Mouse (Mus musculus) stomach, embryonic 16.5 days (tissue): ENCODE results near the gene Phactr2. TPM values are rescaled to one million over a fixed set of nuclear protein-coding genes. Genes with fewer than 3 reads are reported as not detected.

Experiments used
- ATAC-seq: fragments of 200-750 bp; cut with Nextera tagmentation; 2 replicates; pipeline ENCODE4 v1.8.0; 2017; ENCODE audit warnings: moderate number of reproducible peaks, moderate TSS enrichment; ENCODE audit not compliant: insufficient read depth, low FRiP score
- H3K27ac ChIP-seq: fragments of 300-500 bp; sonication (generic); 2 replicates; pipeline ENCODE4 v1.5.1; 2014; ENCODE audit warnings: low read length
- H3K27me3 ChIP-seq: fragments of 300-500 bp; sonication (generic); 2 replicates; pipeline ENCODE4 v1.6.1; 2014; ENCODE audit warnings: low read length, control low read depth, mixed read lengths; ENCODE audit not compliant: control insufficient read depth, insufficient read depth
- H3K36me3 ChIP-seq: fragments of 300-500 bp; sonication (generic); 2 replicates; pipeline ENCODE4 v1.6.1; 2014; ENCODE audit warnings: low read length; ENCODE audit not compliant: control insufficient read depth, insufficient read depth
- H3K4me1 ChIP-seq: fragments of 300-500 bp; sonication (generic); 2 replicates; pipeline ENCODE4 v1.6.1; 2014; ENCODE audit warnings: low read length, control low read depth, mixed read lengths; ENCODE audit not compliant: control insufficient read depth, insufficient read depth
- H3K4me2 ChIP-seq: fragments of 300-500 bp; sonication (generic); 2 replicates; pipeline ENCODE4 v1.6.1; 2014; ENCODE audit warnings: low read depth, low read length, mixed read lengths
- H3K4me3 ChIP-seq: fragments of 300-500 bp; sonication (generic); replicated peaks from 2 replicates; pipeline ENCODE4 v1.5.1; 2014; ENCODE audit warnings: mild to moderate bottlenecking, low read length
- H3K9ac ChIP-seq: fragments of 300-500 bp; sonication (generic); 2 replicates; pipeline ENCODE4 v1.6.1; 2014; ENCODE audit warnings: low read length
- H3K9me3 ChIP-seq: fragments of 300-500 bp; sonication (generic); replicated peaks from 2 replicates; pipeline ENCODE4 v1.6.1; 2016; ENCODE audit warnings: low read length, control low read depth; ENCODE audit not compliant: control insufficient read depth
- WGBS: fragments of 180-500 bp; shearing (Covaris S2); extraction: QIAGEN DNeasy Blood & Tissue Kit; methylation state at CpG from one replicate; pipeline ENCODE4 v1.1.7; 2014; 5-methylcytosine and 5-hydroxymethylcytosine counted together
- polyA plus RNA-seq: library from polyadenylated mRNA; unstranded; fragments of >200 nt; fragmentation: Nextera tagmentation; extraction: Ambion mirVana; gene quantifications from 2 replicates; pipeline ENCODE4 v1.2.1, GENCODE M21; 2015

Gene Phactr2
- polyA plus RNA-seq, 1 experiment from 2014 or later = 26.4 TPM

DNA sequence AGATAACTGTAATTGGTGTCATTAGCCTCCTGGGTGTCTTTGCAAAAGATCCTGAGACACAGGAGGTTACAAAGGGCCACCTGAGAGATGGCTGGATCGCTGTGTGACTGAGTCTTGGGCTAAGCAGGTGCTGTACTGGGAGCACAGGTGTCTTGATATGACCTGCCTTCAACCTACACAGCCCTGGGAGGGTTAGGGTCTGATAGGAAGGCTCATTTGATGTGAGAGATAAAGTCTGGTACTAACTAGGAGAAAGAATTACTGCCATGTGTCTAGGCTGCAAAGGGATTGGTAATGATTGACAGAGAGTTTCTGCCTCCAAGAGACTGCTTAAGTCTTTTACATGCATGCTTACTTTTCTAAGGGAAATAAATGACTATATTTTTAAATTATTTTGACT lies 254.2 kb downstream of the Phactr2 start:
- H3K9ac ChIP-seq = no peak overlapping the region
- no peak overlapping the region for H3K4me3 ChIP-seq
- no peaks in the 10 kb centered on the region for H3K9me3 ChIP-seq
- ATAC-seq = no peak
- H3K4me2 ChIP-seq = no peak overlapping the region
- H3K36me3 ChIP-seq = peaks cover 8% of the 10 kb centered on the region
- H3K27ac ChIP-seq = no peak overlapping the region
- 55% methylated on average over 1 of the region's 1 CpGs for WGBS
- no peaks in the 10 kb centered on the region for H3K4me1 ChIP-seq
- H3K27me3 ChIP-seq = no peaks in the 10 kb centered on the region

DNA sequence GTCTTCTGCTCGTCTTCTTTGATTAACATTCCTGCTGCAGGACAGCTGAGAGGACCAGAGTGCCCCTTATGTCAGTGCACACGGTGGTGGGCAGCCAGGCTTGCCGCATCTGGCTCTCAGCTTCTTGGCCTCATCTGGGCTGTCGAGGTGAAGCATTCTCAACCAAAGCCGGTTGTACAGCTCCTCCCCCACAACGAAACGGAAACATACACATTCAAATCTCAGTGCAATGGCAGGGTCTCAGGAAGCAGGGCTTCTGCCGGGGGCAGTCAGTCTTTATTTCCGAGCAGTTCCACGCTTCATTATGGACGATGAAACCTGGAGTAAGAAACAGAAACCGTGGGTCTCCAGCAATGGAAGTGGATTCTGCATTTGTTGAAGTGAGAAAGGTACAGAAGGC lies 260.3 kb downstream of the Phactr2 start:
- Histone ChIP-seq H3K27ac (peak overlapping the region; percentile 40; the same call in 1 of the 2 replicates), H3K27me3 (no peaks in the 10 kb centered on the region), H3K36me3 (no peaks in the 10 kb centered on the region)

DNA sequence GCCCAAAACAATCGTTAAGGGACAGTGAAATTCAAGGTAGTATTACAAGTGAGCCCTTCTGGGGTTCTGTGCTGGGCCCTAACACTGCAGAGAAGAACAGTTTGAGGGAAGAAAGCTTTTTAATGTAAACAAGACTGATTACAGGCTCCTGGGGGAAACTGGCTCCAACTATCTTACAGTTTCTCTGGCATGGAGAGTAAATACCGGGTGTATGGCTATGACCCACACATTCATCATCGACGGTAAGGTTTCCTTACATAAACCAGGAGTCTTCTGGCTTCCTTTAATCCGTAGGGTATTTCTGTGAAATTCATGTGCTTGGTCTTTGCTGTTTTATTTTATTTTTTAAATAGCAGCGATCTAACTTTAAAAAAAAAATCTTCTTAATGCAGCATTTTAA lies 261.4 kb downstream of the Phactr2 start:
- Histone ChIP-seq H3K4me1 (peaks cover 19% of the 10 kb centered on the region; the same call in 1 of the 2 replicates), H3K36me3 (no peaks in the 10 kb centered on the region), H3K9me3 (no peaks in the 10 kb centered on the region), H3K4me3 (no peak overlapping the region), H3K9ac (no peak overlapping the region), H3K27ac (peak overlapping the region; percentile 56; the same call in 1 of the 2 replicates), H3K27me3 (no peaks in the 10 kb centered on the region), H3K4me2 (no peak overlapping the region)
- no peak for ATAC-seq
- WGBS = 45% methylated on average over 6 of the region's 6 CpGs

More for the DNA sequence above, 260.3 kb downstream of the Phactr2 start:
- Histone ChIP-seq H3K9me3 (no peaks in the 10 kb centered on the region), H3K9ac (no peak overlapping the region), H3K4me3 (no peak overlapping the region), H3K4me1 (peaks cover 16% of the 10 kb centered on the region; the same call in 1 of the 2 replicates), H3K4me2 (no peak overlapping the region)
- no peak for ATAC-seq
- 63% methylated on average over 12 of the region's 12 CpGs for whole genome bisulfite sequencing

DNA sequence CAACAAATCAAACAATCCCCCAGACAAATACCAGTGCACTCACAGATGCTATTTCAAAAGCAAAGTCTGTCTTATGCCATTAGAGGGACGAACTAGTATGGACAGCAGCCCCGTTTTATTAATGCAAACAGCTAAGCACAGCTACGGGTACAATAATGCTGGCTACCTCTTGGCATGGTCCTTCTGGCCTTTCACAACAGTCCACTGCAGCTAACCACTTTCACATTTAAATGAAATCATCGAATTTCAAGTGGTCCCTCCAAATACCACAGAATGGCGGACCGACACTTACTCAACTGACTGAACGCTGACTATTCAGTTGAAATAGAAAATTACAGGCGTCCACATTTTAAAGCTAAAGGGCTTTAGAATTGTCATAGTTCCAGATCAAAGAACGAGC lies 261.9 kb downstream of the Phactr2 start:
- H3K4me2 ChIP-seq = no peak overlapping the region
- H3K36me3 ChIP-seq = no peaks in the 10 kb centered on the region
- peaks cover 19% of the 10 kb centered on the region; the same call in 1 of the 2 replicates for H3K4me1 ChIP-seq
- H3K9me3 ChIP-seq = no peaks in the 10 kb centered on the region
- H3K4me3 ChIP-seq = no peak overlapping the region
- H3K9ac ChIP-seq = no peak overlapping the region
- WGBS = 64% methylated on average over 9 of the region's 9 CpGs
- H3K27ac ChIP-seq = peak overlapping the region; percentile 66
- no peaks in the 10 kb centered on the region for H3K27me3 ChIP-seq
- no peak for ATAC-seq

DNA sequence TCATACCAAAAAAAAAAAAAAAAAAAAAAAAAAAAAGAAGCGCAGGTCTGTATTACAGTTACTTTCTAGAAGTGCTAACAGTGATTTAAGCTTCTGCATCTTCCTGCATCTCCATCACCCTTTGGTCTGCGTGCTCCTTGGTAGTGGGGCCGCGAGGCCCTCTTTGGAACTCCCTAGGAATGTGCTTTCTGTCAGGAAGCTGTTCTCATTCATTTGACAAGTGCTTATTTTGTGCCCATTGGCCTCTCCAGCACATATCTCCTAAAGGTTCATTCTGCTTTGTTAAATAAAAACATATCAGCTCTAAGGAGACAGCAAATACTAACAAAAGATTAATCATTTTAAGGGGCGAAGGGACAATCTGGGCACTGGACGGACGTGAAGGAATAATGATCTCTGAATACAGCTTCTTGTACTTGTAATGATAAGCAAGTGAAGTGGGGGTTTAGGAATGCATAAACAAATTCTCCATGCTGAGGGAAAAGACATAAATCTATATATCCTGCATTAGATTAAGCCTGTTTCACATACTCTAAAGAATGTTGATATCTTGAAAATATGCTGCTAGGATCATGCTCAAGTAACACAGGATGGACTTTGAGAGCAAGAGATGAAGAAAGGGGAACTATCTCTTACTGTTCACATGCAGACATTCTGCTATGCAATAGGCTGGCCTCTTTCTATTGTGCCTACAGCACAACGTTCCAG lies 264.1 kb downstream of the Phactr2 start:
- peak; percentile 65 for ATAC-seq
- no peak overlapping the region for H3K9ac ChIP-seq

DNA sequence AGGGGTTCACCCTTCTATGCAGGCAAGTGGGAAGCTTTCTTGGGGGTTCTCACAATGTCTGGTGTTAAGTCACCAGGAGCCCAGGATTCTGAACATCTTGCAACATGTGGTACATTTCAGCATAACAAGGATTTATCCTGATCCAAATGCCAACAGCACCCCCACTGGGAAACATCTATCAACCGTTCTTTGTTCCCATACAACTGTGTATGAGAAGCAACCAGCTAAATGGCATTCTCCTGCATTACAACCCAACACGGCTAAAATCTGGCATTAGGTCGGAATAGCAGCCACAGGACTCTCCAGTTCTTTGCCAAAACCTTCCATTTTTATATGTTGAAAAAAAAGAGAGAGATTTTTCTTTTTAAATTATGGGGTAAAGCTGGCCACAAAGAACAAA lies 264.7 kb downstream of the Phactr2 start:
- peaks cover 19% of the 10 kb centered on the region; the same call in 1 of the 2 replicates for H3K4me1 ChIP-seq
- H3K27me3 ChIP-seq = no peaks in the 10 kb centered on the region
- ATAC-seq = no peak
- no peak overlapping the region for H3K4me3 ChIP-seq
- no peak overlapping the region for H3K4me2 ChIP-seq
- H3K27ac ChIP-seq = peak overlapping the region; percentile 56
- no peak overlapping the region for H3K9ac ChIP-seq
- no peaks in the 10 kb centered on the region for H3K36me3 ChIP-seq
- 52% methylated on average over 3 of the region's 3 CpGs for WGBS
- no peaks in the 10 kb centered on the region for H3K9me3 ChIP-seq

More for the DNA sequence above, 264.1 kb downstream of the Phactr2 start:
- no peaks in the 10 kb centered on the region for H3K36me3 ChIP-seq
- no peak overlapping the region for H3K4me2 ChIP-seq
- no peaks in the 10 kb centered on the region for H3K9me3 ChIP-seq
- H3K4me3 ChIP-seq = no peak overlapping the region
- H3K4me1 ChIP-seq = peaks cover 19% of the 10 kb centered on the region; the same call in 1 of the 2 replicates
- WGBS = 20% methylated on average over 8 of the region's 8 CpGs
- H3K27me3 ChIP-seq = no peaks in the 10 kb centered on the region
- peak overlapping the region; percentile 65 for H3K27ac ChIP-seq

DNA sequence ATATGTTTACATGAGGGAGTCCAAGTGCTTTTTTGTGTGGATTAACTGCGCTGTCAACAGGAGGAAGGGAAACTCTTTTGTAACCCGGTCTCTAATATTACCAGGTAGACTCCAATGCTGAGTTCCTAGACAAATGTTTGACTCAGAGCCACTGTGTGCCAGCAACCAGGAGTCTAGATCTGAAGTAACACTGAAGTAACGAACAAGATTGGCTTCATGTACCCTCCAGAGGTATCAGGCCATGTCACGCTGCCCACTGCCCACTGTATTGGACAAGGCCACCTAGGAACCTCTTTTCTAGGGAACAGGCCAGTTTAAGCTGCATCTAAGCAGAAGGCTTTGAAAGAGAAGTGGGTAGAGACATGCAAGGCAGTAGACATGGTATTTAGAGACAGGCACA lies 265.2 kb downstream of the Phactr2 start:
- Histone ChIP-seq H3K4me2 (no peak overlapping the region), H3K27me3 (no peaks in the 10 kb centered on the region), H3K9ac (0 out of 2 replicates have a peak overlapping the region, but pooled peaks have one; percentile 0), H3K4me1 (peaks cover 19% of the 10 kb centered on the region; the same call in 1 of the 2 replicates), H3K27ac (peak overlapping the region; percentile 56), H3K36me3 (no peaks in the 10 kb centered on the region), H3K9me3 (no peaks in the 10 kb centered on the region), H3K4me3 (no peak overlapping the region)
- WGBS = 74% methylated on average over 4 of the region's 4 CpGs
- no peak for ATAC-seq

DNA sequence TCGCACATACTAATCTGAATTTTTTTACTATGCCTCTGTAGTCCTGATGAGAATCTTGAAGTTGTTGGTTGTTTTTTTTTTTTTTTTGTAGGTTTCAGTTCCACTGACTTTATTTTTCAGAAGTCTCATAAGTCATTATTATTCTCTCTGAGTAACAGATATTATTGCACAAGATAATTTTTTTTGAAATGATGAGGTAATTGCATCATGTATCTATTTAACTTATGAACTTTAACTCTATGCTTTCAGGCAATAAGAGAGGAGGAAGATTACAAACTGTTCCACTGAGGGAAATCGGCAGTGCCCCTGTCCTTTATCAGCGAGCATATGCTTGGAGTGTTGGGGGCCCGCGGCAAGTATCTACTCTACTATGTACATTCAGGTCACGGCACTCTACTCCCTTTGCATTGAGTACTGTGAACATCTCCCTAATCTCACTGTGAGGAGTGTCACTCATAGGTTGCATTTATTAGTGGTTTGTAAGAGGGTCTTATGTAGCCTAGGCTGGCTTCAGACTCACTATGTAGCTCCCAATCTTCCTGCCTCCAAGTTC lies 272.4 kb downstream of the Phactr2 start:
- no peaks in the 10 kb centered on the region for H3K27me3 ChIP-seq
- no peaks in the 10 kb centered on the region; the same call in 1 of the 2 replicates for H3K9me3 ChIP-seq
- H3K36me3 ChIP-seq = no peaks in the 10 kb centered on the region
- no peak overlapping the region for H3K27ac ChIP-seq
- peaks cover 4% of the 10 kb centered on the region; the same call in 1 of the 2 replicates for H3K4me1 ChIP-seq
- no peak overlapping the region for H3K4me2 ChIP-seq
- 93% methylated on average over 6 of the region's 6 CpGs for WGBS
- no peak overlapping the region for H3K9ac ChIP-seq
- ATAC-seq = no peak
- no peak overlapping the region for H3K4me3 ChIP-seq

DNA sequence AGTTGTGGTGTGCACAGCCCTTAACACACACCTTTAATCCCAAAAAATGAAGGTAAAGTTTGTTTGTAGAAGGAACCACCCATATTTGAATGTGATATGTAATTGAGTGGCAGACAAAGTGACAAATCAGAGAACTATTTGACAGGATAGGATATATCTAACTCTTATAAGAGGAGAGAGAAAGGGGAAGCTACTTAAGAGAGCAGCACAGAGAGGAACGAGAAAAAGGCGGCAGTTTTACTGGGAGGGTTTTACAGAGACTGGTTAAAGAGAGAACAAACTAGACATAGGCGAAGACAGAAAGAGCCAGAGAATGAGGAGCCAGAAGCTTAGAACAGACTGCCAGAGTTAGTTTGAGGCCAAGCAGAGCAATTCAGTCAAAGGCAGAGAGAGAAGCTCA lies 273.4 kb downstream of the Phactr2 start:
- no peak overlapping the region for H3K9ac ChIP-seq
- H3K4me3 ChIP-seq = no peak overlapping the region
- H3K9me3 ChIP-seq = no peaks in the 10 kb centered on the region; the same call in 1 of the 2 replicates
- H3K27ac ChIP-seq = no peak overlapping the region
- 88% methylated on average over 3 of the region's 3 CpGs for WGBS
- H3K4me2 ChIP-seq = no peak overlapping the region
- H3K36me3 ChIP-seq = no peaks in the 10 kb centered on the region
- peaks cover 5% of the 10 kb centered on the region; the same call in 1 of the 2 replicates for H3K4me1 ChIP-seq
- no peaks in the 10 kb centered on the region for H3K27me3 ChIP-seq
- no peak for ATAC-seq
